Mouse (Mus musculus) erythroblast, embryonic 14.5 days (primary cell): ENCODE data around the gene Fbxo24.

Experiments used
- GATA1 ChIP-seq: IDR thresholded peaks from 2 replicates; pipeline ENCODE4 v1.6.1; 2012; ENCODE audit warnings: low read length, inconsistent platforms, mixed read lengths
- TAL1 ChIP-seq: IDR thresholded peaks from 3 replicates; pipeline ENCODE4 v1.6.1; 2012; ENCODE audit warnings: low read length, inconsistent platforms, mixed read lengths

GRCm38 (mm10) chr5:137673015-137673414, 44.2 kb upstream of the Fbxo24 start:
- TF ChIP-seq TAL1 (peak; percentile 60; the same call in 2 of the 3 replicates), GATA1 (peak; percentile 51; the same call in 1 of the 2 replicates)
